Mouse (Mus musculus): ENCODE data around the gene Sertad2. TPM values are rescaled to one million over a fixed set of nuclear protein-coding genes. Genes with fewer than 3 reads are reported as not detected.

Sertad2 gene
- polyA plus RNA-seq, 1 experiment, result 17.4 TPM

DNA sequence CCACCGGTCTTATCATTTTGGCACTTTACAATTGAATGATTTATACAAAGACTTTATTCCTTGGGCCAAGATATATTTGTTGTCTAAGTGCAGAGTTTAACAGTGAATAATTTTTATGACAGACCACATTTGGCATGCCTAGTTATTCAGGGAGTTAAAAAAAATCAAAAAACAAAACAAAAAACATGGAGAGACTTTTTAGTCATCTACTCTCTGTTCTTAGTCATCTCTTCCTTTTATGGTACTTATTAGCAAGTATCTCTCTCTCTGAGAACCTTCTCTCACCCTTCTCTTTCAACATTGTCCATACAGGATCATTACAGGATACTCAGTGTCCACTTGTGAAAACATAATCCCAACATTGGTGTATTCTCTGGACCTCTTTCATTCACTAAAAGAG is 42.2 kb downstream of the Sertad2 start:
- TF ChIP-seq CTCF (IDR thresholded peaks at IDR 0.05; ENCODE audit: extremely low read depth, insufficient read depth, low read length) (no peak), POLR2A (IDR thresholded peaks at IDR 0.05; ENCODE audit: extremely low read depth, insufficient read depth, low read length) (no peak)
- Histone ChIP-seq H3K4me3 (ENCODE audit: insufficient read depth, low read length) (no peak overlapping the region), H3K27ac (ENCODE audit: insufficient read depth, low read length) (no peak overlapping the region), H3K4me1 (ENCODE audit: control insufficient read depth, insufficient read depth, low read length) (no peaks in the 10 kb centered on the region)

DNA sequence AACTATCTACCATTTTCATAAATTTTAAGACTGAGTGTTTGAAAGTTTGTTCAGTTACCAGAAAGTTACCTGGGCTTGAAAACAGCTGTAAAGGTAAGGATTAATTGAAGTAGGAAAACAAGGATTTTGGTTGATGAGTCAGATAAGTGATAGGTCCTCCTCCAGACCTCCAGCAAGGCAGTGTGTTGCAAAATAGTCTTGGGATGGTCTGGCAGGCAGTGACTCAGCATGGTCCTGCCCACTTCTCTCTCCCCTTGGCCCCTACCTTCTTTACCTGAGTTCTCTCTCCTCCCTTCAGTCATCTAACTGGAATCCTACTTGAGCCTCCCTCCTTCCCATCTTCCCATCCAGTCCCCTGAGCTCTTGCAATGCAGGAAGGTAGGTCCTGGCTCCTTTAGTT is 43.1 kb downstream of the Sertad2 start:
- Histone ChIP-seq H3K27ac (ENCODE audit: insufficient read depth, low read length) (no peak overlapping the region), H3K4me1 (ENCODE audit: control insufficient read depth, insufficient read depth, low read length) (no peaks in the 10 kb centered on the region), H3K4me3 (ENCODE audit: insufficient read depth, low read length) (no peak overlapping the region)
- TF ChIP-seq POLR2A (IDR thresholded peaks at IDR 0.05; ENCODE audit: extremely low read depth, insufficient read depth, low read length) (no peak), CTCF (IDR thresholded peaks at IDR 0.05; ENCODE audit: extremely low read depth, insufficient read depth, low read length) (no peak)

DNA sequence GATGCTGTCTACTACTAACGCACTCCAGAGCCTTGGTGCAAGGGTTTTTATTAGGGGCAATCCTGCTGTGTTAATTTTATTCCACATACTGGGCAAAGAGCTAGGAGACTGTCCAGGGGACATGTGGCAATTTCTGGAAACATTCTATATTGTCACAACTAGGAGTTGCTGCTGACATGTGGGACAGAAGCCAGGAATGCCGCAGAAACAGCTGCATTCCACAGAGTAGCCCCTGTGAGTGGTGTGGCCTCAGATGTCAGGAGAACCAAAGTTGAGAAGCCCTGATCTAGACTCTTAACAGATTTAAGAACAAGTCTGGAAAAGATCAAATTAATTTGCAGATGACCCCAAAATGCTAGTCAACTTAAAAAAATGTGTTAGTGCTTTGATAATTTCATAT is 46.3 kb downstream of the Sertad2 start:
- Histone ChIP-seq H3K4me3 (ENCODE audit: insufficient read depth, low read length) (no peak overlapping the region), H3K27ac (ENCODE audit: insufficient read depth, low read length) (no peak overlapping the region), H3K4me1 (ENCODE audit: control insufficient read depth, insufficient read depth, low read length) (peaks cover 2% of the 10 kb centered on the region)
- TF ChIP-seq POLR2A (IDR thresholded peaks at IDR 0.05; ENCODE audit: extremely low read depth, insufficient read depth, low read length) (no peak), CTCF (IDR thresholded peaks at IDR 0.05; ENCODE audit: extremely low read depth, insufficient read depth, low read length) (no peak)

DNA sequence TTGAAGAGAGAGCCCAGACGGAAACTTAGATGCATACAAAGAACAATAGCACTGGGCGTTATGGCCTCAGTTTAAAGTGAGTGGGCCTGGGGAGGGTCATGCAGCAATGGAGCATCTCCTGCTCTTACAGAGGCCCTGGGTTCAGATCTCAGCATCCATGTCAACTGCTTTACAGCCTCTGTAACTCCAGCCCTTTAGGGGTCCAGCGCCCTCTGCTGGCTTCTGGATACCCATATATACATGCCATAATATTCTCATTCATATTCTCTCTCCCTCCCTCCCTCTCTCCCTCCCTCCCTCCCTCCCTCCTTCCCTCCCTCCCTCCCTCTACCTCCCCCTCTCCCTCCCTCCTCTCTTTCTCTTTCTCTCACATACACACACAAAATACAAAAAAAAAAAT is 49.0 kb downstream of the Sertad2 start:
- Histone ChIP-seq H3K4me3 (ENCODE audit: insufficient read depth, low read length) (no peak overlapping the region), H3K4me1 (ENCODE audit: control insufficient read depth, insufficient read depth, low read length) (peaks cover 2% of the 10 kb centered on the region), H3K27ac (ENCODE audit: insufficient read depth, low read length) (no peak overlapping the region)
- no peak for TF ChIP-seq POLR2A (IDR thresholded peaks at IDR 0.05; ENCODE audit: extremely low read depth, insufficient read depth, low read length)
- TF ChIP-seq CTCF (IDR thresholded peaks at IDR 0.05; ENCODE audit: extremely low read depth, insufficient read depth, low read length), result no peak

DNA sequence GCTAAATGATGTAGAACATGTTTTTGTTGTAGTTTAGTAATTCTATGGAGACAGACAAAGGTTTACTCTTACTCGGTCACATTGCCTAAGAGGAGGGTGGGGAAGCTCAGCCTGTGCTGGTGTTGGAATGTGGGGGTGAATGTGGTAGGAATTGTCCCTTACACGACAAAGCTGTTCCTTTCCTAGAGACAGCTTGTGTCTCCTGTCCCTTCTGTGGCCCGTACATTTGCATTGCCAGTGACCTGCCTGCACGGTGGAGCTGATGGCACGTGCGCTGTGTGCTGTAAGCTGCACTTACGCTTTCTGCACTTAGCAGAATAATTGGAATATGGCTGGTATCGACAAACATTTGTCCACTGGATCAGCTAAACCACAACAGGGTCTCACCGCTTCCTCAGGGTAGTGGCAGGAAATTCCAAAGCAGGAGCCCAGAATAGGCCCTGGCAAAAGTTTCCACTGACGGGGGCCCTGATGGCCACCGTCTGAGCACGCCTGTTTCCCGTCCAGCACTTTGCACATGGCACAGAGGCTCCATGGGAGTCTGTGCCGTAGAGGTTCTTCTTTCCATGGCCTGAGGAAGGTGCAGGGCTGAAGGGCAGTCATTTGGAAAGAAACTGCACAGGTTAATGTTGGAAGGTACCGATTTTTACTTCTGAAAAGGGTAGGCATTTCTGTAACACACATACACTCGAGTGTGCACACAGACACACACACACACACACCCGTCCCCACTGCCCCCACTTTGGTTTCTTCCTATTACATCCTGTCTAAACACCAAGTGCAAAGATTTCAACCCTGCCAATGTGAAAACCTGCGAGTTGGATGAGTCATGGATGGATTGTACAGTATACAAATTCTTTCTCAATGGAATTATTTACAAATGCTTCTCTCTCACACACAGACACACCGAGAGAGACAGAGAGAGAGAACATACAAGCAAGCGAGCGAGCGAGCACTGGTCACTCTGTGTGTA is 51.5 kb downstream of the Sertad2 start:
- H3K27ac ChIP-seq (ENCODE audit: insufficient read depth, low read length), result no peak overlapping the region
- TF ChIP-seq CTCF (IDR thresholded peaks at IDR 0.05; ENCODE audit: extremely low read depth, insufficient read depth, low read length) (no peak), POLR2A (IDR thresholded peaks at IDR 0.05; ENCODE audit: extremely low read depth, insufficient read depth, low read length) (no peak)
- no peak overlapping the region for H3K4me3 ChIP-seq (ENCODE audit: insufficient read depth, low read length)
- H3K4me1 ChIP-seq (ENCODE audit: control insufficient read depth, insufficient read depth, low read length), result peaks cover 2% of the 10 kb centered on the region

DNA sequence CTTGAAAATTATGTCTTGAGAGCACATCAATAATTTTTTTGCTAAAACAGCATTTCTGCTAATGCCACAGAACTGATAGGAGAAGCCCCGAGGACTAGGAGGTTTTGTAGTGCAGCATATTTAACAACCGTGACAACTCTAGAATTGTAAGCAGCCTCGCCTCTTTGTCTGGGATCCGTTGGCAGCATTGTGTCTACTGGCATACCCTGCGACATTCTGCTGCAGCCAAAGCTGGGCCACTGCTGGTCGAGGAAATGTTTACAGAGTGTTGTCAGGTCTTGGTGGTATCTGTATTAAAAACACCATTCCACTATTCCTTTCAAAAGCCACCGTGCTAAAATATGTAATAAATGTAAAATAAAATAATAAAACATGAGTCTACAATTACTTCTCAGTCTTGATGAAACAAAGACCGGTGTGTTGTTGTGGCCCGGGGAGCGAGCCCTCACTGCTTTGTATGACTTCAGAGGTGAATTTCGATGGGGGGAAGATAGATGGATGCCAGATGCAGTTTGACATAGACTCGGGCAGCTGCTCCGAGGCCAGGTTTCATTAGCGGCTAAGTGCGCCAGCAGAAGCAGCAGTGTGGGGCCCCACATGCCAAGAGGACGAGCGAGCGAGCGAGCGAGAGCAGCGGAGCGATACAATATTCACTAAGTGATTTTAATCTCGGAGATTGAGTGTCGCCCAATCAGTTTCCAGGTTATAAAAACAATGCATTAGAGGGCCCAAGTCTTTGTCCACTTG is 60.2 kb downstream of the Sertad2 start:
- Histone ChIP-seq H3K27ac (ENCODE audit: insufficient read depth, low read length) (no peak overlapping the region), H3K4me3 (ENCODE audit: insufficient read depth, low read length) (no peak overlapping the region), H3K4me1 (ENCODE audit: control insufficient read depth, insufficient read depth, low read length) (peaks cover 2% of the 10 kb centered on the region; the same call in 1 of the 2 replicates)
- TF ChIP-seq CTCF (IDR thresholded peaks at IDR 0.05; ENCODE audit: extremely low read depth, insufficient read depth, low read length) (no peak), POLR2A (IDR thresholded peaks at IDR 0.05; ENCODE audit: extremely low read depth, insufficient read depth, low read length) (no peak)

DNA sequence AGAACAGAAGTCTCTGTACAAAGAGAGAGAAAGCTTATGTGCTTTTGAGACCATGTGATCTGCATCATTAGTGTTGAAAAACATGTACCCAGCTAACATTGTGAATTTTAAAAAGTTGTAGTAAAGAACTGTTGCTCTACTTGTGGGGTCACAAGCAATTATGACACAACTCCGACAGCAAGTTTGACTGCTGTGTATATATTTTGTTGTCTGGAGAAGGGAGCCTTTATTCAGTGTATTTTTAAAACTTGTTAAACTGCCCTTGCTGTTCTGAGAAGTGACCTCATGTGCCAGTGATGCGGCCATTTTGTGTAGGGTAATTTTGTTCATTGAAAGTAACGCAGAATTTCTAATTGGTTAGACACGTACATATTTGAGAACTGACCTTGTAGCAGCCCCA is 61.1 kb downstream of the Sertad2 start:
- no peak overlapping the region for H3K4me3 ChIP-seq (ENCODE audit: insufficient read depth, low read length)
- no peak for TF ChIP-seq CTCF (IDR thresholded peaks at IDR 0.05; ENCODE audit: extremely low read depth, insufficient read depth, low read length)
- TF ChIP-seq POLR2A (IDR thresholded peaks at IDR 0.05; ENCODE audit: extremely low read depth, insufficient read depth, low read length), result no peak
- H3K27ac ChIP-seq (ENCODE audit: insufficient read depth, low read length), result no peak overlapping the region
- H3K4me1 ChIP-seq (ENCODE audit: control insufficient read depth, insufficient read depth, low read length), result peaks cover 4% of the 10 kb centered on the region

DNA sequence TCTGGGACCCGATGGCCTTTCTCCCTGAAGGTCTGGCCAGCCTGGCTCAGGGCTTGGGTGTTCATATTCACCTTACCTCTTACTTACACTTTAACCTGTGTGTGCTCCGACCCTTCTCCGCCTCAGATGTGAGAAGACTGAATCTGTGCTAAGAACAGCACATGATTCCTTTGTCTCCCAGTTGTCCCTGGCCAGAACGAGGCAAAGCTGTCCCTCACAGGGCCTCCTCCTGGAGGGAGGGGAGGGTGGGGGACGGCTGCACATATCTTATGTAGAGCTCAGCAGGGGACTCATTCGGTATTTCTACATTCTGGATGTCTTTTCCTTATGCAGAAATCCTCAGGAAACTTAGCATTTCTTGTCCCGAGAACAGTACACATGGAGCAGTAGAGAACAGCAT is 62.6 kb downstream of the Sertad2 start:
- Histone ChIP-seq H3K27ac (ENCODE audit: insufficient read depth, low read length) (no peak overlapping the region), H3K4me1 (ENCODE audit: control insufficient read depth, insufficient read depth, low read length) (peaks cover 4% of the 10 kb centered on the region), H3K4me3 (ENCODE audit: insufficient read depth, low read length) (no peak overlapping the region)
- TF ChIP-seq POLR2A (IDR thresholded peaks at IDR 0.05; ENCODE audit: extremely low read depth, insufficient read depth, low read length), result no peak
- TF ChIP-seq CTCF (IDR thresholded peaks at IDR 0.05; ENCODE audit: extremely low read depth, insufficient read depth, low read length), result no peak

DNA sequence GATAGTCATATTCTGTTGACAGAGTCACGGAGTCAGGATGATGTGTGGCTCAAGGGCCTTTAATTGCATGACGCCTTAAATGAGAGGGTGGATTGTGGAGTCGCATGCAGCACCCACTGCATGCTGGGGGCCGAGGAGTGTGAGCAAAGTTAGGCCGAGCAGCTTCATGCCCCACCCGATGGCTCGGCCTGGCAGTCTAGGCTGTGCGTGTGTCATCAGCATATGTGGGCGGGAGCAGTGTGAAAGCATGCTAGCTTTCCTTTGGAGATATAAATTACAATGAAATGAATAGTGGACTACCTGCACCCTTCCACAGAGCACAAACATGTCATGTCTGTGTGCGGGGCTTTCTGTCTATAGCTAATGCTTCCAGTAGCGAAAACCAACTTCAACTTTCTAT is 65.4 kb downstream of the Sertad2 start:
- no peak overlapping the region for H3K27ac ChIP-seq (ENCODE audit: insufficient read depth, low read length)
- H3K4me3 ChIP-seq (ENCODE audit: insufficient read depth, low read length), result no peak overlapping the region
- TF ChIP-seq POLR2A (IDR thresholded peaks at IDR 0.05; ENCODE audit: extremely low read depth, insufficient read depth, low read length) (no peak), CTCF (IDR thresholded peaks at IDR 0.05; ENCODE audit: extremely low read depth, insufficient read depth, low read length) (no peak)
- peaks cover 4% of the 10 kb centered on the region for H3K4me1 ChIP-seq (ENCODE audit: control insufficient read depth, insufficient read depth, low read length)
